Mouse (Mus musculus) C2C12 (cell line): ENCODE data around the gene Apba1.

Experiments used
- CTCF ChIP-seq: IDR thresholded peaks from one replicate; pipeline ENCODE4 v1.5.1; 2011; ENCODE audit not compliant: control insufficient read depth, insufficient read depth, insufficient read length
- MAX ChIP-seq: IDR thresholded peaks from one replicate; pipeline ENCODE4 v1.6.1; 2011; ENCODE audit warnings: mild to moderate bottlenecking, control low read depth

GRCm38 (mm10) chr19:23763371-23763770 lies 4.7 kb downstream of the Apba1 start:
- no peak for TF ChIP-seq CTCF
- TF ChIP-seq MAX, result no peak
